Mouse (Mus musculus) cortical plate, adult 2 months (tissue): ENCODE results near the gene Ribc2.

Source experiments
- CTCF ChIP-seq: fragments of 200-500 bp; IDR thresholded peaks from 2 replicates; pipeline ENCODE4 v1.5.1; 2011; ENCODE audit warnings: mild to moderate bottlenecking, control low read depth, low read length; ENCODE audit not compliant: insufficient read depth; ENCODE audit errors: extremely low read depth
- POLR2A ChIP-seq: fragments of 200-500 bp; IDR thresholded peaks from 2 replicates; pipeline ENCODE4 v1.6.1; 2011; ENCODE audit warnings: mild to moderate bottlenecking, low read length, control low read depth; ENCODE audit not compliant: insufficient read depth; ENCODE audit errors: extremely low read depth

- TF ChIP-seq CTCF (no peak), POLR2A (no peak)
Observed at GRCm38 (mm10) chr15:85161416-85161815, 29.5 kb downstream of the Ribc2 start.
